9 mouse cellular contexts compared by ENCODE assay signal in the genomic region with DNA sequence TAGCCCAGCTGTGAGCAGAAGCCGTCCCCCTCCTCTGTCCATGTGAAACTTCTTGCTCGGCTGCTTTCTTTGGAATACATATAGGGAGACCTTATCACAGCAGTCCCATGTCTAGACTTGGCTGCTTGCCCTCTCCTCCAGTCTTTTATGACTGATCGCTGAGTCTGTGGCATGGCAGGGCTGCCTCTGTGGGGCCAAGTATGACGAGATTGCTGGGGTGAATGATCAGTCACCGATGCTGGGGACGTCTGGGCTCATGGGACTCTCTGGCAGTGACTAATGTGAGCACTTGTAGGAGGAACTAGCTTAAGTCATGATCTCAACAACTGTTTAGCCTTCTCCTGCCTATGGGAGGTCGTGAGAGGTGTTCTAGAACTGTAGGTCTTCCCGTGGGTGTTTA. TPM values are rescaled to one million over a fixed set of nuclear protein-coding genes. Genes with fewer than 3 reads are reported as not detected.
A peak's percentile ranks its signal among the peaks of the same experiment; 100 is the strongest.
DNase-seq lines count a peak whose midpoint lies in the region; ATAC-seq and TF ChIP-seq lines count a peak whose summit lies in the region.
"Had no signal": no experiment of that assay in that cellular context is flagged by ENCODE, and none has a peak within 500 bp of the region (broad histone marks: within the 10 kb centered on the region; RNA-seq: fewer than 3 reads in every experiment).

No protein-coding gene starts in this region.

- peak; percentile 72 for DNase-seq in kidney, adult 11 months
- no peak for DNase-seq in kidney, adult 18-20 months
- DNase-seq in kidney, adult 8-10 months: peak; percentile 50 to 63
- DNase-seq in cerebellum, adult 8-10 months: no peak
- no peak for DNase-seq in layer of hippocampus, adult 11-12 months (ENCODE audit: low spot score)
- DNase-seq in cerebellum, adult 2 months: no peak

- TF ChIP-seq CTCF in cerebellum, adult 2 months (IDR thresholded peaks at IDR 0.05; ENCODE audit: borderline replicate concordance, insufficient read depth, low read depth, low read length): no peak

- peaks cover 44% of the 10 kb centered on the region for H3K4me1 ChIP-seq in brown adipose tissue, adult 24 weeks (ENCODE audit: control insufficient read depth, insufficient read depth, insufficient read length, low read length)
- H3K4me1 ChIP-seq in cerebellum, adult 2 months (ENCODE audit: control insufficient read depth, insufficient read depth, low read length): peaks cover 8% of the 10 kb centered on the region

- TF ChIP-seq POLR2A in cerebellum, adult 2 months (IDR thresholded peaks at IDR 0.05; ENCODE audit: borderline replicate concordance, insufficient read depth, low read length): no peak

- H3K27ac ChIP-seq in brown adipose tissue, adult 24 weeks (replicated peaks; ENCODE audit: low read depth, low read length): peak overlapping the region; percentile 67
- H3K27ac ChIP-seq in cerebellum, adult 2 months (ENCODE audit: insufficient read depth, low read length): no peak overlapping the region
- H3K27ac ChIP-seq: midbrain, embryonic 13.5 days had no signal

- peak; percentile 79 for ATAC-seq in neutrophil, adult 5-6 weeks (ENCODE audit: extremely low read depth, insufficient number of reproducible peaks, low FRiP score, poor library complexity, severe bottlenecking)
- ATAC-seq: midbrain, embryonic 13.5 days had no signal

- no peak overlapping the region for H3K4me3 ChIP-seq in brown adipose tissue, adult 24 weeks (ENCODE audit: insufficient read depth, low read depth, low read length)
- H3K4me3 ChIP-seq in cerebellum, adult 2 months (replicated peaks; ENCODE audit: insufficient read depth, low read depth, low read length): no peak overlapping the region
- H3K4me3 ChIP-seq: midbrain, embryonic 13.5 days had no signal

- 49% methylated on average over 8 of the region's 8 CpGs for WGBS in cerebellum, adult 2 months

- H3K27me3 ChIP-seq in cerebellum, adult 2 months (ENCODE audit: control insufficient read depth, insufficient read depth, low read length): no peaks in the 10 kb centered on the region

RNA-seq across cellular contexts. Expression of gene Plekhg3, which starts 21.6 kb away (rescaled TPM):
- 6.3 and 6.5 TPM in 2 replicates for polyA plus RNA-seq in brown adipose tissue, adult 24 weeks (2012; ENCODE audit: insufficient read depth, insufficient read length, missing spikeins)
- total RNA-seq in neutrophil, adult 5-6 weeks (2017): 47.4 and 51.1 TPM in 2 replicates
- polyA plus RNA-seq in cerebellum, adult 2 months (2012; rRNA removed): 30.1 and 34.4 TPM in 2 replicates

Comparison
In these comparisons a context has a peak if more than half of its experiments do, and no peak if none do; other contexts are left out.
1. DNase-seq: peak in kidney, adult 11 months (single experiment) and kidney, adult 8-10 months (2 of 2); none in kidney, adult 18-20 months (single experiment), cerebellum, adult 8-10 months (single experiment), layer of hippocampus, adult 11-12 months (single experiment) and cerebellum, adult 2 months (0 of 2).